Mouse (Mus musculus) adrenal gland, adult 2 months (tissue): ENCODE measurements around the gene Daxx. TPM values are rescaled to one million over a fixed set of nuclear protein-coding genes. Genes with fewer than 3 reads are reported as not detected.
A peak's percentile ranks its signal among the peaks of the same experiment; 100 is the strongest.

Experiments used
- DNase-seq: peaks from one replicate; pipeline ENCODE4 v3.0.0; 2021
- polyA plus RNA-seq: library from polyadenylated mRNA; depleted of rRNA; stranded (reverse); fragments of >200 nt; gene quantifications from 2 replicates; pipeline ENCODE4 v1.2.3, GENCODE M21; 2012
- total RNA-seq, 2 experiments: library from RNA; stranded (reverse); gene quantifications; 2 replicates each; pipeline ENCODE4 v1.2.3; 2021

The Daxx gene
- total and polyA plus RNA-seq, 3 experiments = 29.0 to 65.7 (median 30.3) TPM

GRCm38 (mm10) chr17:33941381-33941780 lies 32.2 kb downstream of the Daxx start:
- no peak for DNase-seq

- no peak for DNase-seq
These were observed 34.2 kb downstream of the Daxx start for GRCm38 (mm10) chr17:33943454-33943853.

- DNase-seq = no peak
These were observed 38.3 kb downstream of the Daxx start for GRCm38 (mm10) chr17:33947430-33948089.

- no peak for DNase-seq
These were observed 39.1 kb downstream of the Daxx start for GRCm38 (mm10) chr17:33948090-33948904.

GRCm38 (mm10) chr17:33948905-33949537 lies 39.8 kb downstream of the Daxx start:
- peak; percentile 72 for DNase-seq

- no peak for DNase-seq
These were observed 41.0 kb downstream of the Daxx start for GRCm38 (mm10) chr17:33950131-33950625.

GRCm38 (mm10) chr17:33951021-33951946 lies 42.1 kb downstream of the Daxx start, which contains the start of gene B3galt4:
Gene B3galt4 (minus strand): TSS chr17:33951488.
- DNase-seq = peak; percentile 88

GRCm38 (mm10) chr17:33952015-33952414 lies 42.8 kb downstream of the Daxx start:
- DNase-seq = peak; percentile 12

- DNase-seq = no peak
These were observed 43.7 kb downstream of the Daxx start for GRCm38 (mm10) chr17:33952879-33953278.

- DNase-seq = peak; percentile 1
These were observed 44.1 kb downstream of the Daxx start for GRCm38 (mm10) chr17:33953310-33953709.

- peak; percentile 4 for DNase-seq
These were observed 44.8 kb downstream of the Daxx start for GRCm38 (mm10) chr17:33953961-33954565.

GRCm38 (mm10) chr17:33954646-33955554 lies 45.7 kb downstream of the Daxx start:
- no peak for DNase-seq

GRCm38 (mm10) chr17:33955555-33956214 lies 46.5 kb downstream of the Daxx start, which contains the start of the genes Vps52 and Rps18:
Gene Vps52 (plus strand): TSS chr17:33955812.
Gene Rps18 (minus strand): TSS chr17:33956001.
- DNase-seq = peak; percentile 95

GRCm38 (mm10) chr17:33956336-33956735 lies 47.1 kb downstream of the Daxx start:
- DNase-seq = no peak

- no peak for DNase-seq
These were observed 48.3 kb downstream of the Daxx start for GRCm38 (mm10) chr17:33957493-33957892.

GRCm38 (mm10) chr17:33958451-33958850 lies 49.2 kb downstream of the Daxx start:
- DNase-seq = no peak

- DNase-seq = no peak
These were observed 49.9 kb downstream of the Daxx start for GRCm38 (mm10) chr17:33959135-33959534.

GRCm38 (mm10) chr17:33959948-33960347 lies 50.7 kb downstream of the Daxx start:
- no peak for DNase-seq

- DNase-seq = no peak
These were observed 53.7 kb downstream of the Daxx start for GRCm38 (mm10) chr17:33962876-33963275.
